ENCODE assay signal across 17 mouse cellular contexts in the genomic region with DNA sequence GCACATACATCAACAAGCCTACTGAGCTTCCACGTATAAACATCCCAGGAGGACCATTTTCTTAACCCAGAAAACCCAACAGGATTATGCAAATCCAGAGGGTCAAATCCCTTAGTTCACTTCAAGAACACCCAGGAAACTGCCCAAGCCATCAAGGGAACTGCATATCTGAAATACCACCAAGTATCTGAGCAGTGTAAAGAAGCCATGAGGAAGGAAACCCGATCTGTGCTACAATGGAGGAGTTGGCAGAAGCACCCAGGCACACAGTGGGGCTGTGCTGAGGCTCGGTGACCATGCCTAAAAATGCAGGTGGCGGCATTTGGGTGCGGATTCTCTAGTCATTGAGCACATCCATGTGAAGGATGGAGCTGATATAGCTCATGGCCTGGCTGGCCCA.
"Had no signal": no experiment of that assay in that cellular context is flagged by ENCODE, and none has a peak within 500 bp of the region (broad histone marks: within the 10 kb centered on the region; RNA-seq: fewer than 3 reads in every experiment).

No protein-coding gene starts in this region.

- ATAC-seq: lung, postnatal 0 days; midbrain, embryonic 16.5 days had no signal

- H3K27ac ChIP-seq: lung, embryonic 15.5 days; macrophage; midbrain, embryonic 10.5 days; midbrain, embryonic 12.5 days; neural tube, embryonic 12.5 days; stomach, embryonic 15.5 days; stomach, postnatal 0 days had no signal

- H3K9ac ChIP-seq: lung, embryonic 15.5 days; midbrain, embryonic 12.5 days; neural tube, embryonic 12.5 days; stomach, embryonic 15.5 days had no signal

- H3K9me3 ChIP-seq: lung, embryonic 15.5 days; midbrain, embryonic 10.5 days; midbrain, embryonic 12.5 days; neural tube, embryonic 12.5 days; stomach, embryonic 15.5 days had no signal

- H3K27me3 ChIP-seq: lung, embryonic 15.5 days; megakaryocyte, embryonic 14.5 days; midbrain, embryonic 12.5 days; neural tube, embryonic 12.5 days; stomach, embryonic 15.5 days had no signal

- DNase-seq: lung, adult 2 months; lung, postnatal 14 days; lung, postnatal 36 days; midbrain, embryonic 14.5 days; right cerebral cortex, postnatal 14 days; thymus, adult 2 months had no signal

- H3K36me3 ChIP-seq: lung, embryonic 15.5 days; midbrain, embryonic 10.5 days; midbrain, embryonic 12.5 days; neural tube, embryonic 12.5 days; stomach, embryonic 15.5 days had no signal

- H3K4me2 ChIP-seq: lung, embryonic 15.5 days; midbrain, embryonic 12.5 days; neural tube, embryonic 12.5 days; stomach, embryonic 15.5 days had no signal

- H3K4me3 ChIP-seq: lung, embryonic 15.5 days; megakaryocyte, embryonic 14.5 days; midbrain, embryonic 10.5 days; midbrain, embryonic 12.5 days; myocyte; neural tube, embryonic 12.5 days; stomach, embryonic 15.5 days had no signal
